Mouse (Mus musculus): ENCODE results near the gene Fcamr.

GRCm38 (mm10) chr1:130776645-130777044, 24.1 kb upstream of the Fcamr start:
- TF ChIP-seq CTCF (IDR thresholded peaks at IDR 0.05; ENCODE audit: borderline replicate concordance, insufficient read depth, low read depth, low read length): peak; percentile 17; the same call in 1 of the 2 replicates
- TF ChIP-seq POLR2A (IDR thresholded peaks at IDR 0.05; ENCODE audit: borderline replicate concordance, insufficient read depth, low read length): no peak

All from cerebellum, adult 2 months (tissue).